Mouse (Mus musculus): ENCODE measurements at regions not wholly inside any gene's neighbourhood (a gene's known extent, or its start where the extent isn't known, plus 50 kb on each side); places are given as distances from the start of the nearest gene placed in this dataset.

DNA sequence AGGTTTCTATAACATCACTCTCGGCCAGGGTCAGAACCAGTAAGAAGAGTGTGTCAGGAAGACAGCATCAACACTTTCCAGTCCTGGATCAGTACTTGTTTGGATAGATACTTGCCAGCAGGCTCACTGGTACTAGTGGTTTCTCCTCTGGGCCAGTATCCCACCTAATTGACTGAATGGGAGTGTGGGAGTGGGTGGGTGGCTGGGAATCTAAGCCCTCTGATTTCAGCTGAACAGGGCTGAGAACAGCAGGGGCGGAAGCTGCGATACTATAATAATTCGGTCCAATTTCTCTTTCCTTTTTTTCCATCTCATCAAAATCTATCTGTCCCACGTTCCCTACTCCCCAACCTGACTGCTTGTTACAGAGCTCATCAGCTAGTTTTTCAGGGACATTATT is 217.0 kb downstream of the Rnf144b start:
- Histone ChIP-seq H3K36me3 (ENCODE audit: control insufficient read depth, insufficient read depth, low read length) (no peaks in the 10 kb centered on the region), H3K27me3 (replicated peaks; ENCODE audit: control insufficient read depth, insufficient read depth, low read length) (no peaks in the 10 kb centered on the region), H3K9ac (ENCODE audit: low read depth, low read length) (no peak overlapping the region), H3K27ac (ENCODE audit: low read depth, low read length) (no peak overlapping the region), H3K4me2 (ENCODE audit: low read length) (no peak overlapping the region), H3K4me1 (ENCODE audit: control insufficient read depth, insufficient read depth, low read depth, low read length) (no peaks in the 10 kb centered on the region), H3K4me3 (ENCODE audit: low read length) (no peak overlapping the region), H3K9me3 (ENCODE audit: control insufficient read depth, low read length) (no peaks in the 10 kb centered on the region)
- ATAC-seq, result no peak
- WGBS, result 72% methylated on average over 5 of the region's 5 CpGs

DNA sequence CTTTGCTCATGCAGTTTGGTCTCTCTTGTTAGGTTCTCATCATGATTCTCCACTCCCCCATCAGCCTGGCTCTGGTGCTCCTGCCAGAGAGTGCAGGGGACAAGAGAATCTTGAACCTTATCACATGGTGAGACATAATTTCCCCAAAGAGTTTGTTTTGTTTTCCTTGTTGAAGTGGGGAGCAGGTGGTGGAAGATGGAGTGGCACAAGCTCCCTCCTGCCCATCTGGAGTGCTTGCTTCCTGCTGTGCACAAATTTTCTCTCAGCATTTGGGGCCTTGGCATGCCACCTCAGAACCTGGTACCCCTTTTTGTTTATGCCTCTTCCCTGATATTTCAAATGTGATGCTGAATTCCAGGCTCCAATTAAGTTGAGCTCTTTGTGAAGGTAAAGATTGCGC is 219.9 kb downstream of the Rnf144b start:
- no peak for ATAC-seq
- WGBS, result 90% methylated on average over 1 of the region's 1 CpGs
- Histone ChIP-seq H3K9ac (ENCODE audit: low read depth, low read length) (no peak overlapping the region), H3K4me1 (ENCODE audit: control insufficient read depth, insufficient read depth, low read depth, low read length) (no peaks in the 10 kb centered on the region), H3K4me3 (ENCODE audit: low read length) (no peak overlapping the region), H3K4me2 (ENCODE audit: low read length) (no peak overlapping the region), H3K36me3 (ENCODE audit: control insufficient read depth, insufficient read depth, low read length) (no peaks in the 10 kb centered on the region), H3K9me3 (ENCODE audit: control insufficient read depth, low read length) (no peaks in the 10 kb centered on the region), H3K27ac (ENCODE audit: low read depth, low read length) (no peak overlapping the region), H3K27me3 (replicated peaks; ENCODE audit: control insufficient read depth, insufficient read depth, low read length) (no peaks in the 10 kb centered on the region)

- no peak overlapping the region for H3K9ac ChIP-seq (ENCODE audit: low read depth, low read length)
- no peaks in the 10 kb centered on the region for H3K27me3 ChIP-seq (replicated peaks; ENCODE audit: control insufficient read depth, insufficient read depth, low read length)
- no peak for ATAC-seq
- no peaks in the 10 kb centered on the region for H3K4me1 ChIP-seq (ENCODE audit: control insufficient read depth, insufficient read depth, low read depth, low read length)
- 54% methylated on average over 9 of the region's 9 CpGs for WGBS
- no peak overlapping the region for H3K4me2 ChIP-seq (ENCODE audit: low read length)
- no peak overlapping the region for H3K27ac ChIP-seq (ENCODE audit: low read depth, low read length)
- H3K9me3 ChIP-seq (ENCODE audit: control insufficient read depth, low read length), result no peaks in the 10 kb centered on the region
- H3K4me3 ChIP-seq (ENCODE audit: low read length), result no peak overlapping the region
- no peaks in the 10 kb centered on the region for H3K36me3 ChIP-seq (ENCODE audit: control insufficient read depth, insufficient read depth, low read length)
Measured at GRCm38 (mm10) chr13:47345576-47345975, 223.1 kb downstream of the Rnf144b start.

- Histone ChIP-seq H3K4me3 (ENCODE audit: low read length) (no peak overlapping the region), H3K9ac (ENCODE audit: low read depth, low read length) (no peak overlapping the region), H3K4me1 (ENCODE audit: control insufficient read depth, insufficient read depth, low read depth, low read length) (no peaks in the 10 kb centered on the region), H3K27me3 (replicated peaks; ENCODE audit: control insufficient read depth, insufficient read depth, low read length) (no peaks in the 10 kb centered on the region), H3K27ac (ENCODE audit: low read depth, low read length) (no peak overlapping the region), H3K36me3 (ENCODE audit: control insufficient read depth, insufficient read depth, low read length) (no peaks in the 10 kb centered on the region), H3K9me3 (ENCODE audit: control insufficient read depth, low read length) (no peaks in the 10 kb centered on the region), H3K4me2 (ENCODE audit: low read length) (no peak overlapping the region)
- WGBS, result 67% methylated on average over 6 of the region's 6 CpGs
- ATAC-seq, result no peak
Measured at GRCm38 (mm10) chr13:47347835-47348234, 225.4 kb downstream of the Rnf144b start.

DNA sequence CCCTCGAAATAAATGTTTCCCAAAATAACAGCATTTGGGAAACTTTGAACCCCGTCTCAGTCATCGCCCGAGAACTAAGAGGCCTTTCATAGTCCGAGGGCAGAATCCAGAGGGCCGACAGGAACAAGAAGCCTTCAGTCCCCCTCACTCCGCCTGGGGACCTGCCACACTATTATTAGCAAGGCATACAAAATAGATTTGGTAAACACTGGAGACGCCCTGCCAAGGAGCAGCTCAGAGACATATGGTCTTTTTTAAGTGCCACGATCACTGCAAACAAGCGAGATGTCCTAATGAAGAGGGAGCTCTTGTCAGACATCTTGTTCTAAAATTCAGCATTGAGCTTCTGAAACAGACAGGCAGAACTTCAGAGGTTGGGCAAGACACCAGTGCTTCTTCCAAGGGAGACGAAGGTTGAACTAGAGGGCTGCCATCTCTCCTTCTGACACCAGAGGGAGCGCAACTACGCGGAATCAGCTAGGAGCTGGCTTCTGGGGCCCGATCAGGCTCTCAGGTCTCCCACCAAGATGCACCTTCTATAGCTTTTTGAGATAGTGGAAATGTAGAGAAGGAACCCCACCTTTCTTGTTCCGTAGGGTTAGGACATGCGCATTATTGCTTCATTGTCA is 226.2 kb downstream of the Rnf144b start:
- H3K27ac ChIP-seq (ENCODE audit: low read depth, low read length), result no peak overlapping the region
- H3K4me1 ChIP-seq (ENCODE audit: control insufficient read depth, insufficient read depth, low read depth, low read length), result no peaks in the 10 kb centered on the region
- no peaks in the 10 kb centered on the region for H3K36me3 ChIP-seq (ENCODE audit: control insufficient read depth, insufficient read depth, low read length)
- H3K4me2 ChIP-seq (ENCODE audit: low read length), result no peak overlapping the region
- H3K27me3 ChIP-seq (replicated peaks; ENCODE audit: control insufficient read depth, insufficient read depth, low read length), result no peaks in the 10 kb centered on the region
- ATAC-seq, result peak; percentile 72; the same call in 1 of the 2 replicates
- no peaks in the 10 kb centered on the region for H3K9me3 ChIP-seq (ENCODE audit: control insufficient read depth, low read length)
- no peak overlapping the region for H3K4me3 ChIP-seq (ENCODE audit: low read length)
- H3K9ac ChIP-seq (ENCODE audit: low read depth, low read length), result no peak overlapping the region
- 36% methylated on average over 17 of the region's 17 CpGs for whole genome bisulfite sequencing

DNA sequence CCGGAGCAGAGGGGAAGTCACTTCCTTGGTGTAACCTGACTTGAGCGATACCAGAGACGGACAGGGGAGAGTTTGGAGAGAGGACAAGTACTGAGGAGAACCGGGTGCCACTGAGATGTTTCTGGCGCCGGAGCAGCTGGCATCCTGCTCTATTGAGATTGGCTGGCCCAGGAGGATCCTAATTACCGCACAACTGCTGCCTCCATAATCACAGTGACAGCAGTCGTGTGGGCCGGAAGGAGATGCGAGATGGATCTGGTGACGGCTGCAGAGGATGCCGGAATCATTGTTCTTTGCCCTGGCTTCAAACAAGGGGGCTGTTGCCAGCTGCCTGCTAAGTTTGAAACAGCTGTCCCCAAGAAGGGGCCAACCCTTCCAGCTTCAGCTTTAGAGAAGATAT is 232.0 kb downstream of the Rnf144b start:
- Histone ChIP-seq H3K4me2 (ENCODE audit: low read length) (peak overlapping the region; percentile 22; the same call in 1 of the 2 replicates), H3K27ac (ENCODE audit: low read depth, low read length) (no peak overlapping the region), H3K9ac (ENCODE audit: low read depth, low read length) (no peak overlapping the region), H3K4me3 (ENCODE audit: low read length) (no peak overlapping the region), H3K27me3 (replicated peaks; ENCODE audit: control insufficient read depth, insufficient read depth, low read length) (no peaks in the 10 kb centered on the region), H3K36me3 (ENCODE audit: control insufficient read depth, insufficient read depth, low read length) (no peaks in the 10 kb centered on the region), H3K9me3 (ENCODE audit: control insufficient read depth, low read length) (no peaks in the 10 kb centered on the region), H3K4me1 (ENCODE audit: control insufficient read depth, insufficient read depth, low read depth, low read length) (no peaks in the 10 kb centered on the region; the same call in 1 of the 2 replicates)
- WGBS, result 49% methylated on average over 12 of the region's 12 CpGs
- ATAC-seq, result peak; percentile 74

DNA sequence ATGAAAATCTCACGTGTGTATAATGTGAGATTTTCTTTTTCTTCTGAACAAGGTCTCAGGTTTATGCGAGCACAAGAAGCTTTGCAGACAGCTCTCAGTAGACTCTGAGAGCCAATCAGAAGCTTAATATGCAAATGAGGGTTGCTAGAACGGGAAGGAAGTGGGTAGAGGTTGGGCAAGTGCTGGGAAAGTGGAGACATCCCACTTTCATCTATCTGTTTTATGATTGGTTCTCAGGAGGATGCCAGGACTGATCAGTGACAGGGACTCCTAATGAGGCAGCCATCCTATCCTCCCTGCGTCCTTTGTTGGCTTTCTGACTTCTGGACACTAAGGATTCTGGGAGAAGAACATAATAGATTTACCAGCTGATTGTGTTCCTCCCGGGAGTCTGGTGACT is 232.7 kb downstream of the Rnf144b start:
- no peaks in the 10 kb centered on the region for H3K27me3 ChIP-seq (replicated peaks; ENCODE audit: control insufficient read depth, insufficient read depth, low read length)
- 54% methylated on average over 5 of the region's 5 CpGs for WGBS
- no peak overlapping the region for H3K4me2 ChIP-seq (ENCODE audit: low read length)
- no peaks in the 10 kb centered on the region for H3K36me3 ChIP-seq (ENCODE audit: control insufficient read depth, insufficient read depth, low read length)
- no peaks in the 10 kb centered on the region; the same call in 1 of the 2 replicates for H3K4me1 ChIP-seq (ENCODE audit: control insufficient read depth, insufficient read depth, low read depth, low read length)
- no peak overlapping the region for H3K27ac ChIP-seq (ENCODE audit: low read depth, low read length)
- no peak overlapping the region for H3K4me3 ChIP-seq (ENCODE audit: low read length)
- no peaks in the 10 kb centered on the region for H3K9me3 ChIP-seq (ENCODE audit: control insufficient read depth, low read length)
- no peak for ATAC-seq
- no peak overlapping the region for H3K9ac ChIP-seq (ENCODE audit: low read depth, low read length)

DNA sequence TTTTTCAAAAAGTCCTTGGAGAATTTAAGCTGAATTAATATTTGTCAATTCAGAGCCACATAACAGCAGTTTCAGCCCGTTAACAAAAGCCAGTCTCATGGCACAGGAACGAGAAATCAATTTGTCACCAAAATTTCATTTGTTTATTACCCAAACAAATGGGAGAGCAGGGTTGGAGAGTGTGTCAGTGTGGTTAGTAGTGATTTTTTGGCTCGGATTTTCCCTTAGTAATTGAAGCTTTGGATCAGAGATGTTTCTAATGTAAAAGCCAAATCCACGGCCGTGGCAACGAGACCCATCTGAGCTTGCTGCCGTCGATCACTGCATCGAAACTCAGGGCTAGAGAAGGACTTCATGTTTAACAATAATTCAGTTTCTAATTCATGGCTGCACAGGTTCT is 236.5 kb downstream of the Rnf144b start:
- 52% methylated on average over 9 of the region's 9 CpGs for WGBS
- Histone ChIP-seq H3K27me3 (replicated peaks; ENCODE audit: control insufficient read depth, insufficient read depth, low read length) (no peaks in the 10 kb centered on the region), H3K4me3 (ENCODE audit: low read length) (no peak overlapping the region), H3K27ac (ENCODE audit: low read depth, low read length) (no peak overlapping the region), H3K9ac (ENCODE audit: low read depth, low read length) (no peak overlapping the region), H3K4me1 (ENCODE audit: control insufficient read depth, insufficient read depth, low read depth, low read length) (no peaks in the 10 kb centered on the region; the same call in 1 of the 2 replicates), H3K9me3 (ENCODE audit: control insufficient read depth, low read length) (no peaks in the 10 kb centered on the region), H3K4me2 (ENCODE audit: low read length) (no peak overlapping the region), H3K36me3 (ENCODE audit: control insufficient read depth, insufficient read depth, low read length) (no peaks in the 10 kb centered on the region)
- ATAC-seq, result no peak

GRCm38 (mm10) chr13:47365776-47366175 is 243.3 kb downstream of the Rnf144b start:
- 74% methylated on average over 7 of the region's 7 CpGs for WGBS
- H3K4me1 ChIP-seq (ENCODE audit: control insufficient read depth, insufficient read depth, low read depth, low read length), result peaks cover 3% of the 10 kb centered on the region
- H3K9ac ChIP-seq (ENCODE audit: low read depth, low read length), result no peak overlapping the region
- no peak overlapping the region for H3K4me3 ChIP-seq (ENCODE audit: low read length)
- no peaks in the 10 kb centered on the region for H3K36me3 ChIP-seq (ENCODE audit: control insufficient read depth, insufficient read depth, low read length)
- no peaks in the 10 kb centered on the region for H3K9me3 ChIP-seq (ENCODE audit: control insufficient read depth, low read length)
- H3K27ac ChIP-seq (ENCODE audit: low read depth, low read length), result no peak overlapping the region
- no peak for ATAC-seq
- H3K27me3 ChIP-seq (replicated peaks; ENCODE audit: control insufficient read depth, insufficient read depth, low read length), result no peaks in the 10 kb centered on the region
- no peak overlapping the region for H3K4me2 ChIP-seq (ENCODE audit: low read length)

All from hindbrain, embryonic 16.5 days (tissue).